Mouse (Mus musculus) forelimb bud, embryonic 11.5 days (tissue): ENCODE measurements at regions not wholly inside any gene's neighbourhood (a gene's known extent, or its start where the extent isn't known, plus 50 kb on each side); places are given as distances from the start of the nearest gene placed in this dataset.
"Not testable (repeated sequence)": the region's sequence is repeated elsewhere in the genome, so short reads cannot be mapped to it uniquely, and the experiment has no call there.

Source experiments
- DNase-seq: peaks from one replicate; pipeline ENCODE4 v3.0.0-alpha.2; 2012; ENCODE audit warnings: low read depth, low spot score

GRCm38 (mm10) chr14:53723611-53724010 is 530.3 kb downstream of the Dad1 start:
- not testable (repeated sequence) for DNase-seq

- DNase-seq, result not testable (repeated sequence)
These were observed 532.0 kb downstream of the Dad1 start for GRCm38 (mm10) chr14:53721901-53722300.

- not testable (repeated sequence) for DNase-seq
These were observed 544.3 kb downstream of the Dad1 start for GRCm38 (mm10) chr14:53709627-53710026.

- not testable (repeated sequence) for DNase-seq
These were observed 549.6 kb downstream of the Dad1 start for GRCm38 (mm10) chr14:53704351-53704750.

- DNase-seq, result not testable (repeated sequence)
These were observed 550.3 kb downstream of the Dad1 start for GRCm38 (mm10) chr14:53703593-53703992.

GRCm38 (mm10) chr14:53684100-53684499 is 569.8 kb downstream of the Dad1 start:
- not testable (repeated sequence) for DNase-seq

GRCm38 (mm10) chr14:53683361-53684015 is 570.4 kb downstream of the Dad1 start:
- DNase-seq, result not testable (repeated sequence)

GRCm38 (mm10) chr14:53682679-53683078 is 571.2 kb downstream of the Dad1 start:
- DNase-seq, result not testable (repeated sequence)

GRCm38 (mm10) chr14:53681320-53681719 is 572.6 kb downstream of the Dad1 start:
- DNase-seq, result not testable (repeated sequence)

GRCm38 (mm10) chr14:53665681-53666080 is 588.2 kb downstream of the Dad1 start:
- DNase-seq, result not testable (repeated sequence)

GRCm38 (mm10) chr14:53662700-53663355 is 591.1 kb downstream of the Dad1 start:
- not testable (repeated sequence) for DNase-seq

GRCm38 (mm10) chr14:53654669-53655068 is 599.2 kb downstream of the Dad1 start:
- DNase-seq, result not testable (repeated sequence)

- DNase-seq, result not testable (repeated sequence)
These were observed 602.8 kb downstream of the Dad1 start for GRCm38 (mm10) chr14:53651061-53651460.

- DNase-seq, result not testable (repeated sequence)
These were observed 604.7 kb downstream of the Dad1 start for GRCm38 (mm10) chr14:53649189-53649588.

GRCm38 (mm10) chr14:53640441-53640840 is 613.5 kb downstream of the Dad1 start:
- not testable (repeated sequence) for DNase-seq

- DNase-seq, result peak; percentile 14
These were observed 616.2 kb downstream of the Dad1 start for GRCm38 (mm10) chr14:53637664-53638063.

GRCm38 (mm10) chr14:53635206-53635605 is 618.7 kb downstream of the Dad1 start:
- DNase-seq, result not testable (repeated sequence)

- not testable (repeated sequence) for DNase-seq
These were observed 619.5 kb downstream of the Dad1 start for GRCm38 (mm10) chr14:53634320-53634979.

GRCm38 (mm10) chr14:53633743-53634142 is 620.2 kb downstream of the Dad1 start:
- peak; percentile 18 for DNase-seq

- DNase-seq, result not testable (repeated sequence)
These were observed 632.5 kb downstream of the Dad1 start for GRCm38 (mm10) chr14:53621376-53621775.

- DNase-seq, result not testable (repeated sequence)
These were observed 637.8 kb downstream of the Dad1 start for GRCm38 (mm10) chr14:53616061-53616460.

GRCm38 (mm10) chr14:53614341-53614740 is 639.6 kb downstream of the Dad1 start:
- no peak for DNase-seq
